Mouse (Mus musculus) forebrain, embryonic 16.5 days (tissue): Measurements from ENCODE around the gene Dhx33. TPM values are rescaled to one million over a fixed set of nuclear protein-coding genes. Genes with fewer than 3 reads are reported as not detected.

Source experiments
- ATAC-seq: fragments of 200-750 bp; cut with Nextera tagmentation; 2 replicates; pipeline ENCODE4 v1.8.0; 2017; ENCODE audit warnings: mild to moderate bottlenecking, moderate library complexity
- H3K27ac ChIP-seq: fragments of 300-500 bp; sonication (generic); 2 replicates; pipeline ENCODE4 v1.5.1; 2014; ENCODE audit warnings: low read length, control low read depth
- H3K27me3 ChIP-seq: fragments of 300-500 bp; sonication (generic); replicated peaks from 2 replicates; pipeline ENCODE4 v1.6.1; 2014; ENCODE audit warnings: low read length; ENCODE audit not compliant: control insufficient read depth, insufficient read depth
- H3K36me3 ChIP-seq: fragments of 300-500 bp; sonication (generic); 2 replicates; pipeline ENCODE4 v1.6.1; 2014; ENCODE audit not compliant: control insufficient read depth, insufficient read depth
- H3K4me1 ChIP-seq: fragments of 300-500 bp; sonication (generic); replicated peaks from 2 replicates; pipeline ENCODE4 v1.6.1; 2014; ENCODE audit warnings: low read length; ENCODE audit not compliant: control insufficient read depth, insufficient read depth
- H3K4me2 ChIP-seq: fragments of 300-500 bp; sonication (generic); 2 replicates; pipeline ENCODE4 v1.6.1; 2014; ENCODE audit warnings: mild to moderate bottlenecking, low read length, control low read depth
- H3K4me3 ChIP-seq: fragments of 300-500 bp; sonication (generic); replicated peaks from 2 replicates; pipeline ENCODE4 v1.5.1; 2014; ENCODE audit warnings: mild to moderate bottlenecking, low read length, control low read depth
- H3K9ac ChIP-seq: fragments of 300-500 bp; sonication (generic); replicated peaks from 2 replicates; pipeline ENCODE4 v1.6.1; 2014; ENCODE audit warnings: low read depth, low read length, control low read depth
- H3K9me3 ChIP-seq: fragments of 300-500 bp; sonication (generic); 2 replicates; pipeline ENCODE4 v1.6.1; 2016; ENCODE audit warnings: low read length; ENCODE audit not compliant: control insufficient read depth
- WGBS: fragments of 180-500 bp; shearing (Covaris S2); extraction: QIAGEN DNeasy Blood & Tissue Kit; methylation state at CpG from one replicate; pipeline ENCODE4 v1.1.7; 2014; 5-methylcytosine and 5-hydroxymethylcytosine counted together
- polyA plus RNA-seq: library from polyadenylated mRNA; unstranded; fragments of >200 nt; fragmentation: Nextera tagmentation; extraction: Ambion mirVana; gene quantifications from 2 replicates; pipeline ENCODE4 v1.2.1, GENCODE M21; 2015

The Dhx33 gene
- polyA plus RNA-seq, 1 experiment from 2014 or later: 19.4 TPM

DNA sequence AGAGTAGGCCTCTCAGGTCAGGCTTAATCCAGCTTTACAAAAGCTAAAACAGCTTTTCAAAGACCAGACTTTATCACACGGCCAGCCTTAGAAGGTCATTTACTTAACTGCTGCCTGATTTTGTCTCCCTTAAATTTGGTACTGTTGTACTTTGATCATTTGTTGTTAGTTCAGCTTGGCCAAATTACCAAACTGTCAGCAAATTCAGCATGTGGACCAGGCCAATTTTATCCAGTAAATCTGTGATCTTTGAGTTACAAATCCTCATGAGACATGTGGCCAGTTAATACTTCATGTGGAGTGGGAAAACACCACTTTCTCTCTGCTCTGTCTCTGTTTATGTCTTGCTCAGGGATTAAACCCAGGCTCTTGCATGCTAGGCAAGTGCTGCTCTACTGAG is 31.7 kb downstream of the Dhx33 start:
- Histone ChIP-seq H3K9ac (no peak overlapping the region), H3K36me3 (peaks cover 13% of the 10 kb centered on the region), H3K4me2 (no peak overlapping the region), H3K9me3 (no peaks in the 10 kb centered on the region), H3K27ac (no peak overlapping the region), H3K27me3 (no peaks in the 10 kb centered on the region), H3K4me1 (peaks cover 17% of the 10 kb centered on the region), H3K4me3 (no peak overlapping the region)
- ATAC-seq: no peak
- 52% methylated on average over 1 of the region's 1 CpGs for WGBS

DNA sequence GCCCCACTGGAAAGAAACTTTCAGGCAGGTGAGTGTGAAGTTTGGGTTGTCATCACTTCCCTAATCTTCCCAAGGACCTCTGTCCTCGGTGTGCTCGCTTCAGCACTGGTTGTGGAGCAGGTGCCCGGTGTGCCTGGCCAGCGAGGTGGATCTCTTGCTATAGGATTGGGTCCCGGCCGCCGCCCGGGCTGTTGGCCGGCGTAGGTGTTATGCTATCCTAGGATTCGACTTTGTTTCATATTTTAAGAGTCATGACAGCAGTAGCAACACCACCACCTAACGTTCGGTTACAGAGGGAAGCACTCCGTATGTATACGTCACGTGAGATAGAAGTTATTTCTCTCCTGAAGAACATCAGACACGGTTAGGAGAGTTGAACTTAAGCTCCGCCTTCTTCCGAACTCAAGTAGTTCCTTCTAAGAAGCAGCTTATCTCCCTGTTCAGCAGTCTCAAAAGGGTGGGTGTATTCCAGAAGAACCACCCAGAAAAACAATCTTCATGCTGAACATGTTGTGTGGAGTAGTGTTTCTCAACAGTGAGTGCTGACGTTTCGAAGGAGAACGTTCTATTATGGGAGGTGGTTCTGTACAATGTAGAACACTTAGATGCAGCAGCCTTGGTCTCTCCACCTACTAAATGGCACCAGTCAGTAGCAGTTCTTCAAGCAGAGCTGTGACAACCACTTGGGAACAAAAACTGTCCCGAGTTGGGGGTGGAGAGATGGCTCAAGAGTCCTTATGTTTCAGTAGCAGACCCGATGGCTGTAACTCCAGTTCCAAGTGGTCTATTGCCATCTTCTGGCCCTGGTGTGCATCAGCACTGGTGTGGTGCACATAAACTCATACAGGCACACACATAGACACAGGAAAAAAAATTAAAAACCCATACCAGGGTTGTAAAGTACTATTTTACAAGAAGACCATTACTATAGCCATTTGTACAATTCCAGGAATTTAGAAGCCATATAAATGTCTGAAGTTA is 33.4 kb downstream of the Dhx33 start:
- Histone ChIP-seq H3K27me3 (no peaks in the 10 kb centered on the region), H3K9ac (peak overlapping the region; percentile 68), H3K4me1 (peaks cover 19% of the 10 kb centered on the region), H3K4me2 (peak overlapping the region; percentile 91), H3K4me3 (peak overlapping the region; percentile 88), H3K9me3 (no peaks in the 10 kb centered on the region), H3K36me3 (peaks cover 4% of the 10 kb centered on the region), H3K27ac (peak overlapping the region; percentile 94)
- peak; percentile 10 for ATAC-seq
- 17% methylated on average over 24 of the region's 24 CpGs for WGBS

DNA sequence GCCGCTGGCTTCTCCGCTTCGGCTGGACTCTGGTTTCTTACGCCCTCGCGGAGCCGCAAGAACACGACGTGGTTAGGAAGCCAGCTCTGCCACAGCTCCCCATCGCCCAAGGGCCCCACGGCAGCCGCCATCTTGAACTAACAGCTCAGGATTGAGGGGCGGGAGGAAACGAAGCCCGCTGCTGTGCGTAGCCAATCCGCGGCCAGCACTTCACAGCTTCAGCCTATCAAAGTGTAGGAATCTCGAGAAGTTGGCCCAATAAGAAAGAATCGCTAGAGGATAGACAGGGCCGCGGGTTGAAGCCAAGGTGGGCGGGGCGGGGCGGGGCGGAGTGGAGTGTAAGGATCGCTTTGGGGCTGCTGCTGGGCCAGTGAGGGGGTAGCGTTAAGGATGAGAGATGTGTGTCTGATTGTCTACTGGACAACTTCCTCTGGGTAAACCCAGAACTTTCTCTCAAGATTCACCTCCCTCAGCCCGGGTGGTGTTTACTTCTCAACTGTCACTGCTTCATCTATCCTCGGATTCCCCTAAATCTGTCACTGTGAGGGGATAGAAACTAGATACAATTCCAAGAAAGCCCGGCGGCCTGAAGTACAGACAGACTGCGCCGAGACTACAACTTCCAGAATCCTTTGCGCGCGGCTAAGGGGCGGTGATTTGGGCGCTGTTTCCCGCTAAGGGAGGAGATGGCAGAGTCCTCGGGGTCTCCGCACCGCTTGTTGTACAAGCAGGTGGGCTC is 34.2 kb downstream of the Dhx33 start, which contains the start of the genes Nup88 and Rpain:
Nup88 (minus strand) TSS at position 153 of the 739 bp plus-strand sequence.
Rpain (plus strand) TSS at position 393 of the 739 bp plus-strand sequence.
- Histone ChIP-seq H3K27me3 (no peaks in the 10 kb centered on the region), H3K9ac (peak within 1 kb of the TSS; percentile 88), H3K9me3 (no peaks in the 10 kb centered on the region), H3K27ac (peak within 1 kb of the TSS; percentile 94), H3K4me3 (peak within 1 kb of the TSS; percentile 88), H3K4me1 (peaks cover 19% of the 10 kb centered on the region), H3K4me2 (peak within 1 kb of the TSS; percentile 91), H3K36me3 (peaks cover 11% of the 10 kb centered on the region)
- ATAC-seq: peak; percentile 99
- WGBS: under 1% methylated on average over 43 of the region's 43 CpGs

DNA sequence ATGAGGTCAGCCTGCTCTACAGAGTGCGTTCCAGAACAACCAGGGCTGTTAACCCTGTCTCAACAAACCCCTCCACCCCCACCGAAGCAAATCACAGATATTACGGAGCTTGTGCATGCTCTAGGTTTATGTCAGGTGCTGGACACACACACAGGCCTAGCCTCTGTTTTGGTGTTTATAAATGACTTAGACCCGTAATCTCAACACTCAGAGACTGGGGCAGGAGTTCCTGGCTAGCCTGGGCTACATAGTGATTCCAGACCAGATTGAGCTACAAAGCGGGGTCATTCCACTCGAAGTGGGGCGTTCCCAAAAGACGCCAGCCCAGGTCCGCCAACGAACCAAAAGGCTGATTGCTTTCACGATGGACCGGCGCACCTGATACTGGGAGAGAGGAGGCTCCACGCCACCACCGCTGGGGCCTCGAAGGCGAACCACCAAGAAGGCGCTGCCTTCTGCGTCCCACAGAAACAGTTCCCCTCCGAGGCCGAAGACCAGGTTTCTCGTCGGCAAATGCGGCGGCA is 34.9 kb downstream of the Dhx33 start:
- peak overlapping the region; percentile 88 for H3K9ac ChIP-seq
- no peaks in the 10 kb centered on the region for H3K27me3 ChIP-seq
- H3K9me3 ChIP-seq: no peaks in the 10 kb centered on the region
- H3K4me2 ChIP-seq: peak overlapping the region; percentile 88
- ATAC-seq: peak; percentile 10
- H3K4me1 ChIP-seq: peaks cover 19% of the 10 kb centered on the region
- H3K4me3 ChIP-seq: peak overlapping the region; percentile 88
- H3K27ac ChIP-seq: peak overlapping the region; percentile 86
- WGBS: under 1% methylated on average over 25 of the region's 25 CpGs
- peaks cover 17% of the 10 kb centered on the region for H3K36me3 ChIP-seq

DNA sequence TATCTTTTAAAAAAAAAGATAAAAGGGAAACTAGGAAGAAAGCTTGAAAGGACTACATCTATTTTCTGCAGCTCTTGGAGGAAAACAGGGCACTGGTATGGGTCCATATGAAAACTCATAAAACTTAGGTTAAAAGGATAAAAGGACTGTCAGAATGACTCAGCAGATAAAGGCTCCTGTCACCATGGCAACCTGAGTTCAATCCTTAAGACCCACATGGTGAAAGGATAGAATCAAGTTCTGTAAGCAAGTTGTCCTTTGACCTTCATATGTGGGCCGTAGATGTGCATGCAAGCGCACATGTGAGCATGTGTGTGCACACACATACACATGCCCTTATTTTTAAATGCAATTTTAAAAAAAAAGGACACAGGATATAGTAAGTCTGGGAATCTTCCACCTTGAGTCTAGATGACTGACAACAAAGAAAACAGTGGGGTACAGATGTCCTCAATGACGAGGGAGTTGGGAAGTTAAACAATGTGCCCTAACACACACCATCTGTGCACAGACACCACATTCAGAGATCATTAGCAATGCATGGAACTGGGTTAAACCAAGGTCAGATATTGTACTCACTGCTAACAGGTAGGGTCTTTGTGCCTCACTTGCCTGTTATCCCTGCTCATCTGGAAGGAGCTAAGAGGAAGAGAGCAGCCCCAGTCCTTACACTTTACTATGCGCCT is 39.9 kb downstream of the Dhx33 start:
- ATAC-seq: no peak
- 75% methylated on average over 4 of the region's 4 CpGs for WGBS

DNA sequence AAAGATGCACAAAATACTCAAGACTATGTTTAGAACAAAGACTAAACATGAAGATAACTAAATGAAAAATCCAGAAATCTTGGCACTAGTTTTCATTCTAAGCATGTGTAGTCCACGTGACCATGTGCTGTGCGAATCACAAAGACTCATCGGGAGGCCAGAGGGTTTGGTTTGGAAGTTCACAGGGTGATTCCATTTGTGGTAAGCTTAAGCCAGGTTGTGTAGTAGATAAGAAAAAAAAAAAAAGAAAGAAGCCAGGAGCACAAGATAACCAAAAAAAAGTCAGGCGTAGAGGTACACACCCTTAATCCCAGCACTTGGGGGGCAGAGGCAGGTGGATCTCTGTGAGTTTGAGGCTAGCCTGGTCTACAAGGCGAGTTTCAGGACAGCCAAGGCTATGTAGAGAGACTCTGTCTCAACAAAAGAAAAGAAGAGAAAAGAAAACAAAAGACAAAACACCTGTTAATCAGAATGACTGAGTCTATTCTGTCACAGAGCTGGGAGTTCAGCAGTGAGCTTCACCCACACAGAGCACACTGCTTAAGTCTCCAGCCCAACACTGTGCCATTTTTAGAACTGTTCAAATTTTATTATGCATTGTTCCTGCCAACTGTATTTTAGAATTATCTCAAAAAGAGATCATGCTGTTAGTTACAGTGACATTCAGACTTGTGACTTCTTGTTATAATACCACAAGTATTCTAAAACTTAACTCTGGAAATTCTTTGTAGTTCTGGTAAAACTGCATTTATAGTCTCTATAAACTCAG is 43.3 kb downstream of the Dhx33 start:
- no peaks in the 10 kb centered on the region for H3K4me1 ChIP-seq
- no peak overlapping the region for H3K4me2 ChIP-seq
- no peaks in the 10 kb centered on the region for H3K27me3 ChIP-seq
- no peak for ATAC-seq
- H3K36me3 ChIP-seq: peaks cover 56% of the 10 kb centered on the region
- H3K9me3 ChIP-seq: no peaks in the 10 kb centered on the region
- H3K4me3 ChIP-seq: no peak overlapping the region
- H3K27ac ChIP-seq: no peak overlapping the region
- WGBS: 95% methylated on average over 5 of the region's 5 CpGs
- no peak overlapping the region for H3K9ac ChIP-seq

More for the DNA sequence above, 39.9 kb downstream of the Dhx33 start:
- Histone ChIP-seq H3K27me3 (no peaks in the 10 kb centered on the region), H3K27ac (no peak overlapping the region), H3K4me2 (no peak overlapping the region), H3K4me3 (no peak overlapping the region), H3K4me1 (peaks cover 13% of the 10 kb centered on the region), H3K9ac (no peak overlapping the region), H3K36me3 (peaks cover 33% of the 10 kb centered on the region), H3K9me3 (no peaks in the 10 kb centered on the region)

DNA sequence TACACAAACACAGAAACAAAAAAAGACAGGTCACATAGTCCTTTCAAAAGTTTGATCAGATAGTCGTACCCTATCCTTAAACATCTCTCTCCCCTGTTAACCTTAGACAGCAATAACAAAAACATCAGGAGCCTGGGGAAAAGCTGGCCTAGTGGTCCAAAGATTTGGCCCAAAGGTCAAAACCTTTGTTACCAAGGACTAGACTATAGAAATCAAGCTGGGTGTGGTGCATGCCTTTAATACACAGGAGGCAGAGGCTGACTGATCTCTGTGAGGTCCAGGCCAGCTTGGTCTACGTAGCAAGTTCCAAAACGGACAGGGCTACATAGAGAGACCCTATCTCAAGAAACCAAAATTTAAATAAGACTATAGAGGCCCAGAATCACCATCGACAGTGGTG is 49.5 kb downstream of the Dhx33 start:
- Histone ChIP-seq H3K27ac (no peak overlapping the region), H3K36me3 (peaks cover 59% of the 10 kb centered on the region), H3K4me3 (no peak overlapping the region), H3K4me1 (no peaks in the 10 kb centered on the region), H3K9me3 (no peaks in the 10 kb centered on the region), H3K4me2 (no peak overlapping the region), H3K9ac (no peak overlapping the region), H3K27me3 (no peaks in the 10 kb centered on the region)
- 89% methylated on average over 4 of the region's 4 CpGs for WGBS
- no peak for ATAC-seq

DNA sequence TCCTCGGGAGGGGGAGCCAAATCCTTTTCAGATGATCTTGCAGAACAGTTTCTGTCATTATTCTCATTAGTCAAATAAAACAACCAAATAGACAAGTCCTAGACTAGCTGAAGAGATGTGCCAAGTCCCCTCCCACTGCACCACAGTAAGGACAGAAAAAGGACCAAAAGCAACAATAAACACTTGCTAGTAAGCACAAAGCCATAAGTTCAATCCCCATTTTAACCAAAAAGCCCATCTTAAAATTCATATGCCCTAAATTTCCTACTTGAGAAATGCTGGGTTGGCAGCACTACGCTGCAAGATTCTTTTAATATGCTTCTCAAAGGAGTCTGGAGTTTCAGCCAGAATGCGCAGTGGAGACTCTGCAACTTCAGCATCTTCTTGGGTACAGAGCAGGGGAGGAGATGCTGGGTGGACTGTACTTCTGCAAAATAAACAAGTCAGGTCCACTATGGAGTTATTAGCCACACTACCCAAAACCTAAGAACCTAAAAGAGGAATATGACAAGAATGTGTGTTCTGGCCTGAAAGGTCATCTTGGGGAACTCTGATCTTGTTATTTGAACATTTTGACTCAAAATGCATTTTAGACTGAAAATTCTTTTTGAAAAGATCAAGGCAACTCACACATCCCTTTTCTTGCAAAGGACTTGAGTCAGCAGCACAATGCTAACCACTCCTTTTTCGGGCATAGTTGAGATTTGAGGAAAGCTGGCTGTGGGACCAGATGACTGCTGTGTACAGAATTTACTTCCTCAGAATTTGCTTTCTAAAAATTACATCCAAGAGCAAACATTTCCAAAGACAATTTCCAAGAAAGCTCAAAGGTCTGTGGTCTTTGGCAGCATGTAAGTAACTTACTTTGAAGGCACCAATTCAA is 59.1 kb downstream of the Dhx33 start:
- no peak for ATAC-seq
- 92% methylated on average over 4 of the region's 4 CpGs for WGBS

More for the DNA sequence above, 59.1 kb downstream of the Dhx33 start:
- H3K27me3 ChIP-seq: no peaks in the 10 kb centered on the region
- no peak overlapping the region for H3K4me2 ChIP-seq
- H3K36me3 ChIP-seq: peaks cover 60% of the 10 kb centered on the region
- no peak overlapping the region for H3K9ac ChIP-seq
- H3K4me1 ChIP-seq: no peaks in the 10 kb centered on the region
- no peak overlapping the region for H3K27ac ChIP-seq
- H3K9me3 ChIP-seq: no peaks in the 10 kb centered on the region
- H3K4me3 ChIP-seq: no peak overlapping the region
